Mouse (Mus musculus) testis, postnatal 10 days (tissue): ENCODE measurements at regions not wholly inside any gene's neighbourhood (a gene's known extent, or its start where the extent isn't known, plus 50 kb on each side); places are given as distances from the start of the nearest gene placed in this dataset.

ENCODE experiments used
- DNase-seq: peaks from one replicate; pipeline ENCODE4 v3.0.0; 2021; ENCODE audit warnings: low spot score

DNA sequence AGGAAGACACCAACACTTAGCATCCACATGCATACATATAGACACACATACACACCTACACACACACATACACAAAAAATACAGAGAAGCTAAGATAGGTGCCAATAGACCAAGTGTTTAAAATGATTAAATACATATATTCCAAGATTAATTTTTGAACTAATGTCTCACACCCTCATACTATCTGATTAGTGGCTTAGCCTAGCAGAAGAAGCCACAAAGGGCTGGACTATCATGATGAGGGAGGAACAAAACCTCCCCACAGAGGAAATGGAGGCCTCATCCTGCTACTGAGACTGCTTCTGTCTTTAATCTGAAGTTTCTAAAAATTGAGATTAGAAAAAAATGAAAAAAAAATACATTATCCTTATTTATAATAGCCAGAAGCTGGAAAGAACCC, 780.6 kb downstream of the Tmem114 start:
- DNase-seq, result no peak

GRCm38 (mm10) chr16:7638955-7639755, 785.8 kb downstream of the Tmem114 start:
- no peak for DNase-seq

DNA sequence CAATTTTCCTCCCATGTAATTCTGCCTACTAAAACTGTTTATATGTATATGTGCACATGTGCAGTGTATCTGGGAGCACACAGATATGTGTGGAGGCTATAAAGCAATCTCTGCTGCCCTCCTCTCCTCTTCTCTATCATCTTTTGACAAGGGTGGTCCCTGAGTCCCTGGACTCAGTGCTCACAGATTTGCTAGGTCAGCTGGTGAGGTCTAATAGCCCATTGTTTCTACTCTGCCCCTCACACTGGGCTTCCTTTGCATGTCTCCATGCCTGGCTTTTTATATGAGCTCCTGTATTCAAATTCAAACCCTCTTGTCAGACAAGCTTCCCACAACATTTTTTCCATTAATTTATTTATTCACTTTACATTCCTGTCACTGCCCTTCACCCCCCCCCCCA, 786.9 kb downstream of the Tmem114 start:
- DNase-seq, result no peak

GRCm38 (mm10) chr16:7637121-7637700, 787.7 kb downstream of the Tmem114 start:
- DNase-seq, result no peak

- DNase-seq, result no peak
Observed at GRCm38 (mm10) chr16:7636326-7636725, 788.6 kb downstream of the Tmem114 start.

- DNase-seq, result no peak
Observed at GRCm38 (mm10) chr16:7632474-7632873, 792.5 kb downstream of the Tmem114 start.

- DNase-seq, result no peak
Observed at GRCm38 (mm10) chr16:7628351-7628750, 796.6 kb downstream of the Tmem114 start.

DNA sequence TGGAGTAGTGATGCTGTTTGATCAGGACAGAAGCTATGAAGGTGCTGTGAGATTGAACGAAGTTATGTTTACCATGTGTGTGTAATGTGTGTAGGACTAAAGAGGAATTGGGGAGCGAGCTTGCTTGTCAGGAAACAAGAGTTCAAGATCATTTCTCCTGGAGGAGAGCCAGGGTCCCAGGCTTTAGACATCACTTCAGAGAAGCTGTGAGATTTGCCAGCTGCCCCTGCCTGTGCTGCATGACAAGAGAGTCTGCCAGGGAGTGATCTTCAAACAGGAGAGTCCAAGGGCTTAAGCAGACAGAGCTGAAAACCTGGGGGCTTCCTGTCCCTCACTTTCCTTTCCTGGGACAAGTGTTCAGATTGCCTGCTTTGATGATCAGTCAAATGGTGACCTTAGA, 818.3 kb downstream of the Tmem114 start:
- no peak for DNase-seq

- no peak for DNase-seq
Observed at GRCm38 (mm10) chr16:7602428-7602827, 822.5 kb downstream of the Tmem114 start.

DNA sequence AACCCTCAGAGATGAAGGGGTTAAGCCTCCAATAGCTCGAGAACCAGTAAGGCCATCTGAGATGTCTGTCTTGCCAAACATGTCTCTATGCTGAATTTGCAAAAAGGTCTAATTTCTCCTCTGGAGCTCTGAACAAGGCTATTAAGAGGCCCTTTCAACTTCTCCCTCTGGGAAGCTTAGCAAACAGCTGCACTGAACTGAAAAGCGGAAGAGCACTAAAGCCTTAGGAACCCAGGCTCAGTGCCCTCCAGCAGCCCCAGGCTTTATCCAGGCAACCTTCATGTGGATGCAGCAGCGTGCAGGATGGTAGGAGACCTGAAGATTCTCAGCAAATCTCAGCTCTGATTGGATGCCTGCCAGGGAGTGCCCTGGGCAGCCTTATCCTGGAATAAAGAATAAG, 850.1 kb downstream of the Tmem114 start:
- peak; percentile 40 for DNase-seq

- DNase-seq, result no peak
Observed at GRCm38 (mm10) chr16:7560841-7561240, 864.1 kb downstream of the Tmem114 start.

- DNase-seq, result no peak
Observed at GRCm38 (mm10) chr16:7559177-7559576, 865.8 kb downstream of the Tmem114 start.

DNA sequence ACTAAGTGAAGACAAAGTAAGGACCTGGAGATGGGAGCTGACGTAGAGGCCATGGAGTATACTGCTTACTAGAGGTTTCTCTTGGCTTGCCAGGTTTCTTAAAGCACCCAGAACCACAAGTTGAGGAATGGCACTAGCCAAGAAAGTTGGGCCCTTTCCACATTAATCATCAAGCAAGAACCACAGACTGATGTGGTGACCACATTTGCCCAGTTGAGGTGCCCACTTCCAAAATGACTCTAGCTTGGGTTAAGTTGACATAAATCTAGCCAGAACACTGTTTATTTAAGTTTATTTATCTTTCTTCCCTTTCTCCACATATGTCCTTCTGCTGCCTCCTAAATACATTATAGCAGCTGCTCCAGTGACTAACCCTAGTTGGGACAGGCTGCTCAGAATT, 866.3 kb downstream of the Tmem114 start:
- no peak for DNase-seq

GRCm38 (mm10) chr16:7555911-7556310, 869.0 kb downstream of the Tmem114 start:
- no peak for DNase-seq

DNA sequence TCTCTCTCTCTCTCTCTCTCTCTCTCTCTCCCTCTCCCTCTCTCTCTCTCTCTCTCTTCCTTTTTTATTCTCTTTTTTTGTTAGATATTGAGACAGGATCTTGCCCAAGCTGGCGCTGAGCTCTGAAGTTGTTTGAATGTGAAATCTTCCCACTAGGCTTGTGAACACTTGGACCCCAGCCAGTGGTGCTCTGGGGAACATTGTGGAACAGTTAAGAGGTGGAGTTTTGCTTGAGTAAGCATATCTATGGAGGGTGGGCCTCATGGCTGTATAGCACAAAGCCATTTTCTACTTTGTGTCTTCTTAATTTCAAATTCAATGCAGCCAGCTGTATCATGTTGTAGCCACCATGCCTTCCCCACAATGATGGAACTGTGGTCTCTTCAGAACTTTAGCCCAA, 875.4 kb downstream of the Tmem114 start:
- DNase-seq, result peak; percentile 42

- no peak for DNase-seq
Observed at GRCm38 (mm10) chr16:7544067-7544466, 880.9 kb downstream of the Tmem114 start.

GRCm38 (mm10) chr16:7529811-7530210, 895.1 kb downstream of the Tmem114 start:
- no peak for DNase-seq

GRCm38 (mm10) chr16:7528963-7529362, 896.0 kb downstream of the Tmem114 start:
- no peak for DNase-seq

GRCm38 (mm10) chr16:7527923-7528776, 896.8 kb downstream of the Tmem114 start:
- DNase-seq, result no peak

DNA sequence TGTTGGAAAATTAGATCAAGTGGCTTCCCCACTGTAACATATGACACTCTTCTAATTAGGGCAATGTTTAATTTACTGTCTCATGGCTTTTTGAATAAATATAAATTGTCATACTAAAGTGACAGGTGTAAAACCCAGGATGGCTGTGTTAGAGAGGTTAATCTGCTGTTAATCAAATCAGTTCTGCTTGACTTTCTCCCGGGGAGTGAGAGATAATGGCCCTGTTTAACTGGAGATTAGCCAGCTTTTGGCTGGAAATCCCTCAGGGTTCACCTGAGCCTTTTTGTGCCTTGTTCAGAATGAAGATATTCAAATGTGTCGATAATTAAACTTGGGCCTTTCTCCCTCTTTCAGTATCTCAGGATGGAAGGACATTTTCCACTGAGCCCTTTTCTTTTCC, 906.2 kb downstream of the Tmem114 start:
- DNase-seq, result no peak
